Mouse (Mus musculus) lung, postnatal 10 days (tissue): Measurements from ENCODE around the gene Kcnc4.

Source experiments
- DNase-seq: peaks from one replicate; pipeline ENCODE4 v3.0.0; 2021

Kcnc4 gene

DNA sequence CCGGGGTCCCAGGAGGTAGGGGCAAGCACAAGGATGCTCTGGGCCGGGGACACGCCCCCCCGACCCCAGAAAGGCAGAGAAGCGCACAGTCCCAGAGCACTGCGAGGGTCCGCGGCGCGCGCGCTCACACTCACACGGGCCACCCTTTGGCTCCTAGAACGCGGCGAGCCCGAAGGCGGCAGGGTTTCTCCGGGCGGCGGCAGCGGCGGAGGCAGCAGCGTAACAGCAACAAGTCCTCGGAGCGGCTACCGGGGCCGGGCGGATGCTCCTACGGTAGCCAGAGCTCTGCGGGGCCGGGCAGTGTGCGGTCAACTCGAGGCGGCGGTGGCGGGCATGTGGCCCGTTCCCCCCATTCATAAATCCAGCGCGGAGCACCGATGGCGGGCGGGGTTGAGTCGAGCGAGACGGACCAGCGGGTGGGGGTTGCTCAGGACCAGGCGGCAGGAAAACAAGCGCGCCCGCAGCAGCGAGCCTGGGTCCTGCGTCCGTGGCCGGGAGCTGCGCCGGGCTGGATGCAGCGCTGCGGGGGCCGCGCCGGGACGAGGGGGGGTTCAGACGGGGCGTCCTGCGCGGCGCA lies at the start of gene Kcnc4:
Kcnc4 (minus strand) TSS at position 357 of the 577 bp plus-strand sequence.
- peak; percentile 9 for DNase-seq

DNA sequence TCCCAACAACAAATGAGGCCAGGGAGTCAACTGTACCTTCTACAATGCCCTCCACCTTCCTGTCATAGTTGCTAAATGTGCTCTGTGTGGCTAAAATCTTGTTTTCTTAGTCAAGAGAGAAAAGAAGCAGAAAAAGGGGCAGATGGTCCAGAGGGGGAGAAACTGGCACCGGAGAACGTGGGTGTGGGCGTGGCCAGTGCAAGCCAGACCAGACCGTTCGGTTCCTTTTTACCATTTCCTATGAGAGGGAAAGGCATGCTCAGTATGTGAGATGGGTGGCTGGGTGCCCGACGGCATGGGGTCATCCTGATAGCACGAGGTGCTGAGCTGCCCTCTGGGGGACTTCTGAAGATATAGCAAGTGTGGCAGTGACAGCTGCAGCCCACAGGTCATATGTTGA lies 49.3 kb upstream of the Kcnc4 start:
- DNase-seq: no peak

DNA sequence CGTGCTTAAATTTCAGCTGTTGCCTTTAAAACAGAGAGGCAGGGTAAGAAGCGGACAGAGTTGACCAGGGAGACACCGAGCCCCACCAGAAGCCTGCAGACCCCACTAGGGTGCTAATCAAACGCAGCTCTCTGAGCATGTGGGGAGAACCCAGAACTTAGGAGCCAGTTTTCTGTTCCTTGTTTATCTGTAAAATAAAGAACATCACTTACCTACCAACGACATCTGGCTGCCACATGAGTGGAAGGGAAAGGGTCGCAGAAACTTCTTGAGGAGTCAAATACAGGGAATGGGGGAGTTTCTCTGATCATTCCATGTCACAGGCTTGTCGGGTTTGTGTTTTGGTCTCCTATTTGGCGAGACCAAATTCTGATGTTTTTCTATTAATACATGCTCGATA lies 48.6 kb upstream of the Kcnc4 start:
- no peak for DNase-seq

DNA sequence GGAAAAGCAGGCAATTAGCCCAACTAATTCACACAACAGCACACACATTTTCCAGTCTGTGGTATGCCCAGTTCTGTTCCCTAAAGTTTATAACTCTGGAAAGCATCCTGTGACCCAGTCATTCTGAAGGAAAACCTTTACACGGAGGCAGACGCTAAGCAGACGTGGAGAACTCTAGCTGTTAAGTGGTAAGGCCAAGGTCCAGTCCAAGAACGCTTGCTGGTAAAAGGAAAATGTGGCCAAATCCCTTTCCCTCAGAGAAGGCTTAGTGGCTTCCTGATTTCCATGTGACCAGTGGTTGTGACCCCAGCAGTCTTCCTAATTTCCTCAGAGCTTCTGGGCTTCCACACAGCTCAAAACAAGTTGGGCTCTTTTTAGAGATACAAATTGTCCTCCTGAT lies 47.2 kb upstream of the Kcnc4 start:
- no peak for DNase-seq

DNA sequence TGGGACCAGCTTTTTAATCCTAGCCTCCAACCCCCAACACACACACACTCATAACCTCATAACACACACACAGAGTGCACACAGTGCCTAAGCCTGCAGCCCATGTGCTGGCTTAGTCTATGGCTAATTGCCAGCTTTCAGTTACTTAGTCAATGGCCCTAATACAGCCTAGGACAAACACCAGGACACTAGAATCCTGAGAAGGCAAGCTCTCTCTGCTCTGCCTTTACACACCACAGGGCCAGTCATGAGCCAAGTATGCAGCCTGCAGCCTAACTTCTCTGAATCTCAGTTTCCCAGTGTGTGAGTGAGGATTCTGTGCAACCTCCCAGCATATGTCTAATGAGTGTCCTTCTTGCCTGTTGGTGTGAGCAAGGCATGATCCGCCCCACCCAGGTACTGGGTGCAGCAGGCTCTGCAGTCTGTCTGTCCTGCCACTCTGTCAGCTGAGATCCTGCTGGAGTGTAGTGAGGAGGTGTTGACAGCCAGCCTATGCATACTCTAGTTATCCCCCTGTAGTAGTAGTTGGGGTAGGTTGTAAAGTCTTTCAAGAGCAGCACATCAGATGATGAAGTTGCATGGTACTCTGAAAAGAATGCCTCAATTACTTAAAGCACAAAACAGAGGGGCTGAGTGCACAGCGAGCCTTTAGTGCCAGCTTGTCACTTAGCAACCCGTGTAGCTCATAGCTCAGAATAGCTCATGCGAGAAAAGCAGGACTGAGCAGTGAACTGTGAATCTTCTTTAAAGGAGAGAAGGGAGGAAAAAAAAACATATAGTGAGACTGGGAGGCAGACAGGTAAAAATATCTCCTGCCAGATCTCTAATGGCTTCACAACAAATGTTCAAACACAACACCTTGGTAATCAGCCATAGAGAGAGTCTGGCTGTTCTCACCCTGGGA lies 46.4 kb upstream of the Kcnc4 start:
- no peak for DNase-seq

DNA sequence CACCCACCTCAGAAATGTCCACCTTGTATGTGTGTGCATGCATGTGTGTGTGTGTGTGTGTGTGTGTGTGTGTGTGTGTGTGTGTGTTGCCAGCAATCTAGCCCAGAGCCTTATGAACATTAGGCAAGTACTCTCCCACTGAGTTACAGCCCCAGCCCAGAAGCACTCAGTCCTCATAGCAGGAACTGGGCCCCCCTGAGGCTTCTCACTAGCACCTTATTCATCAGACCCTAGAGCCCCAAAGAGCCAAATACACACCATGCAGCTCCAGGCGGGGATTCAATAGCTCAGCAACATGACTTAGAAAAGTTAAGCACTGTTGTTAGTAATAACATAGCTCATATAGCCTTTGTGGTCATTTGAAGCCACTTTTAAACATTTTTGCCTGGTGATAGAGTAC lies 45.2 kb upstream of the Kcnc4 start:
- no peak for DNase-seq

DNA sequence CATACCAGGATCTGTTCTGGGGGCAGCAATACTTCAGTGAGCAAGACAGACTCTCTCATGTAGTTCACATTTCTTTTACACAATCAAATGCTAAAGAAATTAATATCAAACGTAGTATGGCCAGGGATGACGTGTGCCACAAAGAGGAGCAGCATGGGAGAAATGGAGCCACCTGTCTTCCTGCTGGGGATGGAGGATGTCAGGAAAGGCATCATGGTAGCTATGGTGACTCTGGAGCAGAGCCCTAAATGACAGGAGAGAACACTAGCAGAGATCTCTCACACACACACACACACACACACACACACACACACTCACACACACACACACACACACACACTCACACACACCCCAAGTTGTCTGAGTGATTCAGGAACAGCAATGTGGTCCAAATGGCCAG lies 44.4 kb upstream of the Kcnc4 start:
- DNase-seq: no peak

DNA sequence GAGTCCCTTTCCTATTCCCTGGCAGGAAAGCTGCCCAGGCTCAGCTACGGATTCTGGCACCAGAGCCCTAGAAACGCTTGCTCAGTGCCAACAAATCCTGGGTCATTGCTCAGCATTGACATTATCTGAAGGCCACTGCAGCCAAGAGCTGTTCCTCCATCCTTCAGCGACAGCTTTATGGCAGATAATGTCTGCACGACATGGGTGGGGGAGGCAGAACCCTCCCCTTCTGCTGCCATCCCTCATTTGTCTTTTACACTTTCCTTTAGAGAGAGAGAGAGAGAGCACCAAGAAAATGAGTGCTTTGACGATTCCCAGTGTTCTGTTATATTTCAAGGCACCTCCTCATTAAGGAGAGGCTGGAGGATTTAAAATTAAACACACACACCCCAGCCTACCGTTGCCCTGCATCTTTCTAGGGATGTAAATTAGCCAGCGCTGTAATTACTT lies 42.4 kb upstream of the Kcnc4 start:
- DNase-seq: peak; percentile 15

DNA sequence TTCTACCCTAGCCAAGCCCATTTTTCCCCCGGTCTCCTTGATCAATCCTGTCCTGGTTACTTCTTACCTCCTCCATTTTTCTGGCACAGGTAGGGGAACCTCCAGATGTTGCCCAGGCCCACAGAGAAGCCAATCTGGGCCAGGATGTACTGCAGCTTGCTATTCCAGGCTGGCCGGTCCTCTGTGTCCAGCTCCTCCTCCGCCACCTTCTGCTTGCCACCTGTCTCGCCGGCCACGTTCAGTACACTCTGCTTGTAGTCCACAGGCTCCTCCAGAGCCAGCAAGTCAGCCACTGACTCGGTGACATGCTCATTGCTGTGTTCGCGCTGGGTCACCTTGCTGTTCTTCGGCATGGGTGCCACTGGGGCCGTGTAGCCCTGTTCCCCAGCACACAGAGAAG lies 40.9 kb upstream of the Kcnc4 start:
- DNase-seq: no peak

DNA sequence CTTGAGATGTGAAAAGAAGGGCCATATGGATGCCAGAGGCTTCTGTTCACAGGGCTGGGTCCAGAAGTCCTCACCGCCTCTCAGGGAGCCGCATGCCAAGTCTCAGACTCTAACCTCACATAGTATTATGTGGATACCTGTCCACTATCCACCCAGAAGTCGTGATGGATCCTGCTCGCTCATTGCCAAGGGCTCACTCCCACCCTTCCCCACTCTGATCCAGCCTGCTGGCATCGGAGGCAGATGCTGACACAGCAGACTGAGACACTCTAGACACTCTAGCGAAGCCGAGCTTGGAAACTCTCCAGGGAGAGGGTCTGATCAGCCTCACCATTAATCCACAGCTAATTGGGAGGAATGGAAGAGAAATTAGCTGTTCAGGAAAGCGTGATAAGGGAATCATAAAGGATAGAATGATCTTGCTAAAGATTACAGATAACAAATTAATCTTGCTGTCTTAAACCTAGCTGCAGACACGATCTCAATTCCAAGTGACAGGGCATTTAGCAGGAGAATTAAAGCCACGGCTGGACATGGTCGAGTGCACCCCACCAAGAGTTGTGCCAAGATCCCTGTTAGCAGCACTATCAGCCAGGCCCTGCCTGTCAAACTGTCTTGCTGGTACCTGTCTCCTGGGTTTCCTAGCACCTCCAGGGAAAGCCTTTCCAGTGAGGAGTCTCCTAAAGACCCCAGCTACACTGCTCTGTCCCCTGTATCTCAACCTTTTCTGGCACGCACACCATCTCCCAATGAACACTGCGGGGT lies 36.9 kb upstream of the Kcnc4 start:
- no peak for DNase-seq

DNA sequence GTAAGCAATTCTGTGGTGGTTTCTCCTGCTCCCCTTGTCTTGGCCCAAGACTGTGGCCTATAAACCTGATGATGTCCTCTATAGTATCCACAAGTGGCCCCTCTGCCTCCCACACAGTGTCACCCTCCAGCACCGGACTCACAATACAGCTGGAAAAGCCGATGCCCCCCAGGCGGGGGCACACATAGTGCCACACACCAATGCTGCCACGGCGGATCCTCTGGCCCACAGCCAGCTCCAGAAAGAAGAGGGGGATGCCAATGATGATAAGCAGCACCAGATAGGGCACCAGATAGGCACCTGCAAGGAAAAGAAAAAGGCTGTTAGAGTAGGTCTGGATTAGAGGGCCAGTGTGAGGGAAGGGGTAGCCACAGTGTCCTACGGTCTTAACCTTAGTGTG lies 36.2 kb upstream of the Kcnc4 start:
- no peak for DNase-seq

DNA sequence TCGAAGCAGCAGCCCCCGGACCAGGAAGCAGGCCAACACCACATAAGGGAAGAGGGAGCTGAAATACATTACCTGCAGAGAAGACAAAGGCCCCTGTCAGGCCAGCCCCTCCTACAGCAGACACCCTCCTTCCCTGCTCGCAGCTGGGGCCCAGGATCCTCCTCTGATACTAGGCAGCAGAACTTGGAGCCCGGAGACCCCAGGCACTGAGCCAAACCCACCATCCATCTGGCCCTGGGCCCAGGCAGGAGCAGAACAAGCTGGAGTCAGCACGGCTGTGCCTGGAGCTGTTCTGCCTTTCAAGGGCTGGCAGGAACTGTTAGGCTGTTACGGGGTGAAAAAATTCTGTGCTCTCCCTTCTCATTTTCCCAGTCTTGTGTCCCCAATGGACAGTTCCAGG lies 32.1 kb upstream of the Kcnc4 start:
- DNase-seq: peak; percentile 72

DNA sequence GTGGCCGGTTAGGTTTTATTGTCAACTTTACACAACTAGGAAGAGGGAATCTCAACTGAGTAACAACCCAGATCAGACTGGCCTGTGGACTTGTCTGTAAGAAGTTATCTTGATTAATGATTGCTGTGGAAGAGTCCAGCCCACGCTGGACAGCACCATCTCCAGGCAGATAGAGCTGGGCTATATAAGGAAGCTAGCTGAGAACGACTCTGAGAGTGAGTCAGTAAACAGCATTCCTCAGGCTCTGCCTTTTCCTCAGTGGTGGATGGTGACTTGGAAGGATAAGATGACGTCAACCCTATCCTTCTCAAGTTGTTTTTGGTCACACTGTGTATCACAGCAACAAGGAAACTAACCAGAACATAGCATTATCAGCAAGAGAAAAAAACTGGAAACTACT lies 29.3 kb upstream of the Kcnc4 start:
- DNase-seq: no peak

DNA sequence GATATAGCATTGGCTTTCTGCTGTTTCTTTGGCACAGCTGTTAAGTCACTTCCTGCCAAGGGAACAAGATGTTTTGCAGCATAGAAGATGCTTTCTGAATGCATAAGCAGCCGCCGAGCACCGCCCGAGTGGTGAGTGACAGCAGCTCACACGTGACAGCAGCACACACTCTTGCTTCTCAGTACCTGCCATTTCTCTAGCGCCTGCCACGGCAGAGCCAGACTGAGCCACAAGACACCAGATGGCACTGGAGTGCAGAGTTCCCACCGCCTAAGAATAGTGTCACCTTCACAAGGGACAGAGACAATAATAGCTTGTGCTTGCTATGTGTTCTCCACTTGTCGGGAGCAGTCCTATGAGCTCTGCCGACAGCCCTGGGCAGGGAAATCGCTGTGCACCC lies 23.9 kb upstream of the Kcnc4 start:
- no peak for DNase-seq

DNA sequence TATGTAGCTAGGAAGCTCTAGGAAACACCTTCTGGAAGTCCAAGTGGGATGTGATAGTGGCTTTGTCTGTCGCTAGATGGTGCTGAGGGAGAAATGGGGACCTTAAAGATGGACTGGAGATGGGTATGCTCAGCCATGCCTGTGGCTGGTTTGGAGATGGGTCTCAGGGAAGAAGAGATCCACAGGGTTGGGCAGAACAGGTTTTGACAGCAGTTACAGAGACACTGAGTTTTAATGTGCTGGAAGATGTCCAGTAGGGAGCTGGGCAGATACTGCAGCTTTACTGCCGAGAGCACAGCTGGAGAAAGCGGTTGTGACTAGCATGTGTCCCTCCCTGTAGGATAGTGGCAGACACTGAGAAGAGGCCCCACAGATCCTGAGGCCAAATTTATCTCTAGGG lies 21.3 kb upstream of the Kcnc4 start:
- no peak for DNase-seq

DNA sequence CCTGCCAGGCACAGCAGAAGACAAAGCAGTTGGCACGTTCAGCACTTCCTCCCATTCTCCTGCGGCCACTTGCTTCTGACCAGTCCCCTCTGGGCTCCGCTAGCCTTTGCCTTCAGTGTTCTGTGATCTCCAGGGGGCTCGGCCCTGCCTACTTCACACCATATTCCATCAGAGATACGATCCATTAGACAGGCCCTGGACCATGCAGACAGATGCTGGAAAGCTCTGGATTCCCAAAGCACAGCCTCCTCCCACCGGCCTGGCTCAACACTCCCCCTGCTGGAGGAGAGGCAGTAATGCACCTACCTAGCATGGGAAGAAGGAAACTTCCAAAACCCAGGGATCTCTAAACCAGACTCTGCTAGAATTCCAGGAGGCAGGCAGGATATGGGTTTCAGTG lies 12.8 kb upstream of the Kcnc4 start:
- DNase-seq: peak; percentile 60

DNA sequence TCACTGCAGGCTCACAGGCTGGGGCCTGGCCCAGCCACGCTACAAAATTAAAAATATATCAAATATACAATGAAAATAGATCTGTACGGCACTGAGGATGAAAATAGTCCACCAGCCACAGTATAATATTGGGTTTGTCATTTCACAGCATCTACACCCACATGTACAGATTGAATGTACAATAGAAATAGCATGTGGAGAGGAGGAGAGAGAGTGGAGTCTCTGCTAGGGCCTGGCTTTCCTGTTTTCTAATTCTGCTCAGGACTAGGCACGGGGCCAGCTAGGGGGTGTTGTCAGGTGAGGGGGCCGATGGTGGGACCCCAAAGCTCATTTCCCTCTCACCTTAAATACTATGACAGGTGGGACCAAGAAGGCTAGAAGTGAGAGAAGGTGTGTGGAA lies 9.7 kb upstream of the Kcnc4 start:
- DNase-seq: no peak

DNA sequence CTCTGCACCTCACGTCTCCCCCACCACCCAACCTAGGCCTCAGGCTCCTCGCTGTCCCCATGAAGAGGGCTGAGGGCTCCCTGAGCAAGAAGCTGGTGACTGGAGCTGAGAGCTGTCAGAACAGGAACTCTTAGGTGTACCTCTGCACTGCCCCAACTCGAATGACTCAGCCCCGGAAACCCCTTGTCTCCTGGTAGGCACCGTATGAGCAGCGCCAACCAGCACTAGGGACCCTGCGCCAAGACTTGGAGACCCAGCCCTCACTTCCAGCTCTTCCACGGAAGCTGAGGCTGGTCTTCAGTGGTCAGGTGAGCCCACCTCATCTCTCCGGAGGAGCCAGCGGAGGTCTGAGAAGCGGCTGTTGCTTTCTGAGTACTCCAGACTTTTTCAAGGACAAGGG lies 8.8 kb upstream of the Kcnc4 start:
- no peak for DNase-seq

DNA sequence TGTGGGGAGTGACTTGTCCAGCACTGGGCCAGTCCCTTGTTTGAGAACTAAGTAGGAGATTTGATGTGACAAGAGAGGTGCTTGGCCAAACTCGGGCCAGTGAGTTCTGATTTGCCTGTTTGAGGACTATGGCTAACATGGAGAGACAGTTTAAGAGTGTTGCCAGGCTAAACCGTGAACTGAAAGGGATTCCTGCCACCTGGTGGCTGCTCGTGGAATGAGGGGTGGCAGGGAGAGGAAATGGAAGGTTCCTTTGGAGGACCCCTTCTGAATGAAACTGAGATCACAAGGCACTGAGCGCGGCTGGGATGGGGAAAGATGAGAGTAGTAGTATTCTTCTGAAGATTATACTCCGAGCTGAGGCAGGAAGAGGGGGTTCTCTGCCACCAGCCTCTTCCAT lies 7.2 kb upstream of the Kcnc4 start:
- peak; percentile 85 for DNase-seq

DNA sequence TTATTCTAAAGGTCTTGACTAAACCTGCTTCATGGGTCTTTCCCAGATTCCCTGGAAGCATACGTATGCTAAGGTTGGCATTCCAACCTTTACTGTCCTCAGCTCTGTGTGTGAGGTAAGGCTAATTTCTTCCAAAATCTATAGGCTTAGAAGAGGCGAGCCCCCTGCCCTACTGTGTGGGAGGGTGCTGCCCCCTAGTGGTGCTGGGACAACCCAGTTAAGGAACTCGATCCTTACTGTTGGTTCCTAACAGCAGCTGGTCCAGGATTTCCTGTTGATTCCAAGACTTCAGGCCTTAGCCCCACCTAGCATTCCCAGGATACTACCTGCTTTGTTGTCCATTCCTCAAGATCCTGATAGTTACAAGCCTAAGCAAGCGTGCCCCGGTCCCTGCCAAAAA lies 2.8 kb upstream of the Kcnc4 start:
- peak; percentile 74 for DNase-seq

DNA sequence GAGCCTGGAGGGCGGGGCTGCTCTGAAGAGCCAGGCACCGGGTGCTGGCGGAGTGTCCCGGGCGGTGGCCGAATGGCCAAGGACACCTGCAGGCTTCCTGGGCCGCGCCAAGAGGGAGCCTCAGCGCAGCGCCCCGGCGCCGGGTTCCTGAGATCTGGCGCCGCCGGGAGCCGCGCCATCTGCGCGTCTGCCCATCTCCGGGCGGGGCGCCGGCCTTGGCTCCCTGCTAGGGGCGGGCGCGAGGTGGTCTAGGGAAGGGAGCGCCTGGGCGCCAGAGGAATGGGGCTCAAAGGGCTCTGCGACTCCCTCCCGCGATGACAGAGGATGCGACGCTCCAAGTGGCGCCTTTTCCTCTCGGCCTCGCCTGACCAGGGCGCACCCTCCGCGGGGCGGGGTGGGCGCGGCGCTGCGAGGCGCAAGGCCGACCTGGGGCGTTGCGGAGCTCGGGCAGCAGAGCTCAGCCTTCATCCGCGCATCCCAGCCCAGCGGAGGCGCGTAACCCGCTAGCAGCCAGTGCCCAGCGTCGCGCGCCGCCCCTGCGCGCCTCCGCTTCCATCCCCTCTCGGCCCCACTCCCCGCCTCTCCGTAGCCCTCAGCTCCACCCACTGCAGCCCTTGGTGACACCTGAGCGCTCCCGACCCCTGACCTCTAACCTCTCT lies 550 bp upstream of the Kcnc4 start:
- no peak for DNase-seq

DNA sequence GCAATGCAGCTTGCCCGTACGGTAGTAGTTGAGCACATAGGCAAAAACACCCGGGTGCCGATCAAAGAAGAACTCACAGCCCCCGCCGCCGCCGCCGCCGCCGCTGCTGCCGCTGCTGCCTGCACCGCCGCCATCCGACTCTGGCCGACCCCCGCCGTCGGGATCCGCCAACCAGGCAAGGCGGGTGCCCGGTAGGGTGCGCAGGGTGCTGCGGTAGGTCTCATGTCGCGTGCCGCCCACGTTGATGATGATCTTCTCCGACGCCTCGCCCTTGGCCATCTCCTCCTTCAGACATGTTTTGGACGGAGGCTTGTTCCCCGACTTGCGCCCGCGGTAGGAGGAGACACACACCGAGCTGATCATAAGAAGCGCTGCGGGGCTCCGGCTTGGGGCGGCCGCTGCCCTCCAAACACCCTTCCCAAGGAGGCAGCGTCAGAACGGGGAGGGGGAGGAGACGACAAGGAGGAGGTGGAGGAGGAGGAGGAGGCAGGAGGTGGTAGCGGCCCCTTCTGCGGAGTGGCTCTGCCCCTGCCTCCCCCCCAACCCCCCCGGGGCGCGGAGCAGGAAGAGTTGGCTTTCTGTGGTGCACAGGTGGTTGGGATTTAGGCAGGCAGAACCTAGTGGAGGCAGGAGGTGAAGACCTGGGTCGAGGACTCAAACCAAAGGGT lies 690 bp downstream of the Kcnc4 start:
- DNase-seq: peak; percentile 19

DNA sequence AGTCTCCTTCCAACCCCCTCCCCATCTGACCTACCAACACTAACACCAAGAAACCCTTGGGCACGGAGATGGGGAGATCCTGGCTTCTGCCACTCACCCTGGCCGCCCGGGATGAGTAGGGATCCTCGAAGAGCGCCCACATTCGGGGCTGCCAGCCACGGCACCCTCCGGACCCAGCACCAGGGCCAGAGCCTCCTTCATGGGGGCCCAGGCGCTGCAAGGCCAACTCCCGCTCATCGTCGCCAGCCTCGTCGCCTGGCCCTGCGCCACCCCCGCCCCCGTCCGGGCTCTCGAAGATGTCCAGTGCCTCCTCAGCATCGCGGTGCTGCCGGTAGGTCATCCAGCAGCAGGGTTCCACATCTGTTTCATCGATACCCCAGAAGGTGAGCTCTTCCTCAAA lies 1.2 kb downstream of the Kcnc4 start:
- no peak for DNase-seq
